Mouse (Mus musculus) kidney, adult 8-10 months (tissue): Measurements from ENCODE around the gene Ssh2.

Experiments
- DNase-seq, 2 experiments: peaks; one replicate each; pipeline ENCODE4 v3.0.0; 2022

The Ssh2 gene

GRCm38 (mm10) chr11:77494782-77495181 lies 278.7 kb downstream of the Ssh2 start:
- no peak for DNase-seq

- no peak for DNase-seq
Measured at GRCm38 (mm10) chr11:77495507-77495906, 279.4 kb downstream of the Ssh2 start.

GRCm38 (mm10) chr11:77497341-77497756 lies 281.3 kb downstream of the Ssh2 start:
- DNase-seq, result peak; percentile 76 to 78

- DNase-seq, result no peak
Measured at GRCm38 (mm10) chr11:77497851-77498250, 281.8 kb downstream of the Ssh2 start.

- no peak for DNase-seq
Measured at GRCm38 (mm10) chr11:77498261-77499139, 282.4 kb downstream of the Ssh2 start.

GRCm38 (mm10) chr11:77499354-77499753 lies 283.3 kb downstream of the Ssh2 start:
- DNase-seq, result no peak

- DNase-seq, result no peak
Measured at GRCm38 (mm10) chr11:77500361-77501325, 284.6 kb downstream of the Ssh2 start.

GRCm38 (mm10) chr11:77501392-77501791 lies 285.3 kb downstream of the Ssh2 start:
- peak in 1 of 2 experiments; percentile 83 for DNase-seq

- DNase-seq, result no peak
Measured at GRCm38 (mm10) chr11:77501971-77502370, 285.9 kb downstream of the Ssh2 start.

GRCm38 (mm10) chr11:77502481-77502880 lies 286.4 kb downstream of the Ssh2 start:
- DNase-seq, result no peak

- no peak for DNase-seq
Measured at GRCm38 (mm10) chr11:77503511-77503910, 287.4 kb downstream of the Ssh2 start.

GRCm38 (mm10) chr11:77504377-77504776 lies 288.3 kb downstream of the Ssh2 start:
- no peak for DNase-seq

GRCm38 (mm10) chr11:77505291-77505980 lies 289.3 kb downstream of the Ssh2 start:
- no peak for DNase-seq

- DNase-seq, result peak; percentile 78 to 81
Measured at GRCm38 (mm10) chr11:77506273-77506672, 290.2 kb downstream of the Ssh2 start.

- no peak for DNase-seq
Measured at GRCm38 (mm10) chr11:77506941-77507340, 290.9 kb downstream of the Ssh2 start.

- no peak for DNase-seq
Measured at GRCm38 (mm10) chr11:77507426-77507825, 291.3 kb downstream of the Ssh2 start.

GRCm38 (mm10) chr11:77508068-77509021 lies 292.3 kb downstream of the Ssh2 start:
- peak; percentile 84 to 88 for DNase-seq
